Mouse (Mus musculus) kidney, postnatal 0 days (tissue): ENCODE measurements around the gene Disp2. TPM values are rescaled to one million over a fixed set of nuclear protein-coding genes. Genes with fewer than 3 reads are reported as not detected.

Experiments
- ATAC-seq: fragments of 200-750 bp; cut with Nextera tagmentation; replicated peaks from 2 replicates; pipeline ENCODE4 v1.8.0; 2017; ENCODE audit warnings: low read depth, moderate number of reproducible peaks, moderate TSS enrichment, moderate library complexity; ENCODE audit not compliant: low FRiP score
- DNase-seq: peaks from one replicate; pipeline ENCODE4 v3.0.0-alpha.2; 2016; ENCODE audit warnings: low spot score
- H3K27ac ChIP-seq: fragments of 300-500 bp; sonication (generic); 2 replicates; pipeline ENCODE4 v1.5.1; 2014; ENCODE audit warnings: mild to moderate bottlenecking
- H3K27me3 ChIP-seq: fragments of 300-500 bp; sonication (generic); 2 replicates; pipeline ENCODE4 v1.6.1; 2014; ENCODE audit warnings: low read length, mixed read lengths; ENCODE audit not compliant: insufficient read depth
- H3K36me3 ChIP-seq: fragments of 300-500 bp; sonication (generic); 2 replicates; pipeline ENCODE4 v1.6.1; 2014; ENCODE audit warnings: low read length, mixed read lengths; ENCODE audit not compliant: insufficient read depth
- H3K4me1 ChIP-seq: fragments of 300-500 bp; sonication (generic); replicated peaks from 2 replicates; pipeline ENCODE4 v1.6.1; 2014; ENCODE audit warnings: antibody characterized with exemption, low read length, mixed read lengths; ENCODE audit not compliant: insufficient read depth
- H3K4me2 ChIP-seq: fragments of 300-500 bp; sonication (generic); 2 replicates; pipeline ENCODE4 v1.6.1; 2014; ENCODE audit warnings: mild to moderate bottlenecking, low read length, moderate library complexity, mixed read lengths
- H3K4me3 ChIP-seq: fragments of 300-500 bp; sonication (generic); replicated peaks from 2 replicates; pipeline ENCODE4 v1.5.1; 2014; ENCODE audit warnings: low read depth, low read length
- H3K9ac ChIP-seq: fragments of 300-500 bp; sonication (generic); 2 replicates; pipeline ENCODE4 v1.6.1; 2014; ENCODE audit warnings: low read depth, low read length
- H3K9me3 ChIP-seq: fragments of 300-500 bp; sonication (generic); replicated peaks from 2 replicates; pipeline ENCODE4 v1.6.1; 2016; ENCODE audit warnings: low read length, inconsistent platforms, mixed read lengths
- CTCF ChIP-seq: IDR thresholded peaks from 2 replicates; pipeline ENCODE4 v1.5.1; 2016; ENCODE audit warnings: antibody characterized with exemption, low read depth, mild to moderate bottlenecking, moderate library complexity
- WGBS: fragments of 180-500 bp; shearing (Covaris S2); extraction: QIAGEN DNeasy Blood & Tissue Kit; methylation state at CpG from one replicate; pipeline ENCODE4 v1.1.7; 2014; 5-methylcytosine and 5-hydroxymethylcytosine counted together
- polyA plus RNA-seq: library from polyadenylated mRNA; unstranded; fragments of >200 nt; fragmentation: Nextera tagmentation; extraction: Ambion mirVana; gene quantifications from 2 replicates; pipeline ENCODE4 v1.2.1, GENCODE M21; 2015

Disp2 gene
- polyA plus RNA-seq, 1 experiment from 2014 or later = 0.05 TPM

GRCm38 (mm10) chr2:118747301-118747960 is 32.1 kb upstream of the Disp2 start:
- Histone ChIP-seq H3K4me2 (peak overlapping the region; percentile 99), H3K27ac (no peak overlapping the region), H3K36me3 (no peaks in the 10 kb centered on the region), H3K9me3 (no peaks in the 10 kb centered on the region), H3K4me1 (peaks cover 7% of the 10 kb centered on the region), H3K27me3 (peaks cover 7% of the 10 kb centered on the region), H3K4me3 (0 out of 2 replicates have a peak overlapping the region, but pooled peaks have one; percentile 69), H3K9ac (no peak overlapping the region)
- WGBS = 38% methylated on average over 10 of the region's 10 CpGs
- DNase-seq (no peak), ATAC-seq (no peak)
- TF ChIP-seq CTCF = no peak

- Histone ChIP-seq H3K9me3 (no peaks in the 10 kb centered on the region), H3K4me1 (peaks cover 7% of the 10 kb centered on the region), H3K27ac (no peak overlapping the region), H3K27me3 (peaks cover 4% of the 10 kb centered on the region), H3K4me3 (no peak overlapping the region), H3K4me2 (no peak overlapping the region), H3K9ac (no peak overlapping the region), H3K36me3 (no peaks in the 10 kb centered on the region)
- no peak for DNase-seq
- no peak for TF ChIP-seq CTCF
- ATAC-seq = no peak
- 71% methylated on average over 10 of the region's 10 CpGs for WGBS
These were observed 30.1 kb upstream of the Disp2 start for GRCm38 (mm10) chr2:118749341-118749884.

- Histone ChIP-seq H3K36me3 (no peaks in the 10 kb centered on the region), H3K4me1 (no peaks in the 10 kb centered on the region; the same call in 1 of the 2 replicates), H3K27ac (no peak overlapping the region), H3K9ac (no peak overlapping the region), H3K4me3 (no peak overlapping the region), H3K4me2 (no peak overlapping the region), H3K27me3 (no peaks in the 10 kb centered on the region), H3K9me3 (no peaks in the 10 kb centered on the region)
- 78% methylated on average over 8 of the region's 8 CpGs for WGBS
- no peak for TF ChIP-seq CTCF
- ATAC-seq (no peak), DNase-seq (no peak)
These were observed 29.0 kb upstream of the Disp2 start for GRCm38 (mm10) chr2:118750476-118750875.

- no peaks in the 10 kb centered on the region for H3K36me3 ChIP-seq
- DNase-seq (no peak), ATAC-seq (no peak)
- no peaks in the 10 kb centered on the region for H3K9me3 ChIP-seq
- no peak overlapping the region for H3K4me2 ChIP-seq
- H3K27ac ChIP-seq = no peak overlapping the region
- H3K4me3 ChIP-seq = no peak overlapping the region
- TF ChIP-seq CTCF = no peak
- H3K9ac ChIP-seq = no peak overlapping the region
- WGBS = 66% methylated on average over 16 of the region's 16 CpGs
- H3K4me1 ChIP-seq = no peaks in the 10 kb centered on the region
- H3K27me3 ChIP-seq = no peaks in the 10 kb centered on the region
These were observed 27.4 kb upstream of the Disp2 start for GRCm38 (mm10) chr2:118751896-118752791.

GRCm38 (mm10) chr2:118752792-118753108 is 26.8 kb upstream of the Disp2 start:
- no peak overlapping the region for H3K9ac ChIP-seq
- H3K4me1 ChIP-seq = no peaks in the 10 kb centered on the region
- no peaks in the 10 kb centered on the region for H3K9me3 ChIP-seq
- no peak overlapping the region for H3K27ac ChIP-seq
- H3K4me2 ChIP-seq = no peak overlapping the region
- ATAC-seq (no peak), DNase-seq (no peak)
- no peak for TF ChIP-seq CTCF
- 59% methylated on average over 4 of the region's 4 CpGs for WGBS
- no peak overlapping the region for H3K4me3 ChIP-seq
- H3K27me3 ChIP-seq = no peaks in the 10 kb centered on the region
- H3K36me3 ChIP-seq = no peaks in the 10 kb centered on the region

GRCm38 (mm10) chr2:118754143-118754542 is 25.4 kb upstream of the Disp2 start:
- H3K36me3 ChIP-seq = no peaks in the 10 kb centered on the region
- no peak for TF ChIP-seq CTCF
- no peak overlapping the region for H3K9ac ChIP-seq
- 0 out of 2 replicates have a peak, but pooled peaks cover under 1% of the 10 kb centered on the region for H3K27me3 ChIP-seq
- no peak overlapping the region for H3K27ac ChIP-seq
- no peaks in the 10 kb centered on the region for H3K9me3 ChIP-seq
- H3K4me1 ChIP-seq = no peaks in the 10 kb centered on the region
- WGBS = 84% methylated on average over 5 of the region's 5 CpGs
- ATAC-seq (no peak), DNase-seq (no peak)
- no peak overlapping the region for H3K4me3 ChIP-seq
- no peak overlapping the region for H3K4me2 ChIP-seq
